Mouse (Mus musculus): ENCODE data around the gene Fzd4.

DNA sequence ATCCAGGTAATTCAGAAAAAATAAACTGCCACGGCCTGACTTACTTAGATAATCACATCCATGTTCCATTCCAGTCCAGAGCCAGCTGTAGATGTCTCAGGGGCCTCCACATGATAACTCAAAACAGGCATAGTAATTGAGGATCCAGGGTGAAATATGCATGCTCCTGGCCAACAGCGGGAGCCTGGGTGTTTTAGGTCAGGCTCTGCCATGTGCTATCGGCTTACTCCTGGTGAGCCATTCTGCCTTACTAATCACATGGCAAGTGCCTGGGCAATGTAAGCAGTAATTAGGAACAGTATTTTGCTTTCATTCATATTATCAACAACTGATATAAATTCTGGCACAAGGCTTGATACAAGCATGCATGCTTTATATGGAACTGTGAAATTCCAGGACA, 57.2 kb downstream of the Fzd4 start:
- TF ChIP-seq NANOG (IDR thresholded peaks at IDR 0.05; ENCODE audit: borderline replicate concordance, low read length) (no peak), CTCF (conservative IDR thresholded peaks at IDR 0.05; ENCODE audit: low read length) (no peak)

Measured in E14TG2a.4 (cell line).